Mouse (Mus musculus): Measurements from ENCODE around the gene Abcc2. TPM values are rescaled to one million over a fixed set of nuclear protein-coding genes. Genes with fewer than 3 reads are reported as not detected.

The Abcc2 gene
- total RNA-seq, 2 experiments from 2014 or later, result not detected

- TF ChIP-seq CTCF (conservative IDR thresholded peaks at IDR 0.05), result no peak
- no peak overlapping the region for H3K4me3 ChIP-seq
- no peak overlapping the region for H3K27ac ChIP-seq
- no peak for DNase-seq (ENCODE audit: low spot score in 2 of 2)
Observed at GRCm38 (mm10) chr19:43845331-43845908, 63.4 kb downstream of the Abcc2 start.

- no peak overlapping the region for H3K27ac ChIP-seq
- no peak for DNase-seq (ENCODE audit: low spot score in 2 of 2)
- H3K4me3 ChIP-seq, result no peak overlapping the region
- TF ChIP-seq CTCF (conservative IDR thresholded peaks at IDR 0.05), result no peak
Observed at GRCm38 (mm10) chr19:43847056-43847455, 65.1 kb downstream of the Abcc2 start.

DNA sequence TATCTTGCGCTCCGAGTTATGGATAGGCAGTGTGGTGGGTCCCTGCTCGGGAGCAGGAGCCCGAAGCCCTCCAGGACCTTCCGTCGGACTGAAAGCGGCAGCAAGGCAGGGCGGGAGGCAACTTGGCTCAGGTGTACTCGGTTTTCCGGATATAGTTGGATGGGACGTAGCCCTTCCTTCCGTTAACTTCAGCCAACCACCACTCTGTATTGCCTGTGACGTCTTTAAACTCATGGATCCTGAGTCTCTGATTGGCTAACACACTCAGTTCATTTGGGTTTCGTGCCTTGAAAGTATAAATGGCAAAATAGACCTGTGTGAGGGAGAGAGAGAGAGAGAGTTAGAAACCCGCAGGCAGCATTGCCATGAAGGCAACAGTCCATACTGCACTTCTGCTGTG lies 66.0 kb downstream of the Abcc2 start:
- no peak for TF ChIP-seq CTCF (conservative IDR thresholded peaks at IDR 0.05)
- no peak overlapping the region for H3K27ac ChIP-seq
- no peak for DNase-seq (ENCODE audit: low spot score in 2 of 2)
- peak overlapping the region; percentile 11; the same call in 1 of the 2 replicates for H3K4me3 ChIP-seq

GRCm38 (mm10) chr19:43850026-43850425 lies 68.0 kb downstream of the Abcc2 start:
- no peak for TF ChIP-seq CTCF (conservative IDR thresholded peaks at IDR 0.05)
- no peak for DNase-seq (ENCODE audit: low spot score in 2 of 2)
- Histone ChIP-seq H3K27ac (no peak overlapping the region), H3K4me3 (no peak overlapping the region)

DNA sequence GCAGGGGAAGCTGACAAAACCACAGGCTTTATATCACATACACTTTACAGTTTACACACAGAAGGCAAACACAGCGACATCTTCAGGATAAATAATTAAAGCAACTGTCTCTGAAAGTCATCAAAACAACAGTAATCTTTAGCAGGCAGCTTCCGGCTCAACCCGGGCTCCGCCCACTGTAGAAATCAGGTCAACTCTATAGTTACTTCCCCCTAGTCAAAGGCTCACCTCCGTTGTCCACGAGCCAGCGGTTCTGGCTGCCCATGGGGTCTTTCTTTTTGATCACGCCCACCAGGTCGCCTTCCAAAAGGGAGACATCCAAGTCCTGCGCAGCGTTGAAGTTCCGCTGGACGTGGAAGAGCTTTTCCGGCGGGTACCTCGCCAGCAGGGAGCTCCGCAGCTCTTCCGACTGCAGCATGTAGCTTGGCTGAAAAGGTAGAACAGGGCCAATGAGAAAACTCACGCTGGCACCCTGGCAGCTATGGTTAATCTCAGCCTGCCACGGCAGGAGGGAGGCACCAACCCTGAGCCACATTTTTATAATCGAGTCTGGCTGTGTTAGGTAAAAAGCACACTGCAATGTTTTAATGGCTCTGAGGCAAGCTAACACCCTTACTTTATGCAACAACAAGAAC lies 70.1 kb downstream of the Abcc2 start:
- H3K27ac ChIP-seq, result no peak overlapping the region
- DNase-seq (ENCODE audit: low spot score in 2 of 2), result no peak
- no peak overlapping the region for H3K4me3 ChIP-seq
- TF ChIP-seq CTCF (conservative IDR thresholded peaks at IDR 0.05), result 0 out of 2 replicates have a peak, but pooled peaks have one; percentile 11

DNA sequence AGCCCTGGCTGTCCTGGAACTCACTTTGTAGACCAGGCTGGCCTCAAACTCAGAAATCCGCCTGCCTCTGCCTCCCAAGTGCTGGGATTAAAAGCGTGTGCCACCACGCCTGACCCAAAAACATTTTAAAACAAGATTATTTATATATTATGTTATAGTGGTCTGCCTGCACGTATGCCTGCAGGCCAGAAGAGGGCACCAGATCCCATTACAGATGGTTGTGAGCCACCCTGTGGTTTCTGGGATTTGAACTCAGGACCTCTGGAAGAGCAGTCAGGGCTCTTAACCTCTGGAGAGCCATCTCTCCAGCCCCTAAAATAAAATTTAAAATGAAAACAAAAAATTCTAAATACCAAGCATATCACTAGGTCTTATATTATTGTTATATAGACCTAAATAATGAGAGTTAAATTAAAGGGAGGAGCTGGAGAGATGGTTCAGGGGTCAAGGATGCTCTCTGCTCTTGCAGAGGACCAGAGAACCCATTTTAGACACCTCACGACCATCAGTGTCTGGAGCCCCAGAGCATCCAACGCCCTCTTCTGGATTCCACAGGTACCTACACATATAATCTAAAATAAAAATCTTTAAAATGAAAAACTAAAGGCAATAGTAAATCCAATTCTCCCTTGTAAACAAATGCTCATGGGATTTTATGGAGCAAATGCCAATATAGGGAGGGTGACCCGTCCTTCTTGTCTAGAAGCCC lies 71.0 kb downstream of the Abcc2 start:
- H3K27ac ChIP-seq, result no peak overlapping the region

DNA sequence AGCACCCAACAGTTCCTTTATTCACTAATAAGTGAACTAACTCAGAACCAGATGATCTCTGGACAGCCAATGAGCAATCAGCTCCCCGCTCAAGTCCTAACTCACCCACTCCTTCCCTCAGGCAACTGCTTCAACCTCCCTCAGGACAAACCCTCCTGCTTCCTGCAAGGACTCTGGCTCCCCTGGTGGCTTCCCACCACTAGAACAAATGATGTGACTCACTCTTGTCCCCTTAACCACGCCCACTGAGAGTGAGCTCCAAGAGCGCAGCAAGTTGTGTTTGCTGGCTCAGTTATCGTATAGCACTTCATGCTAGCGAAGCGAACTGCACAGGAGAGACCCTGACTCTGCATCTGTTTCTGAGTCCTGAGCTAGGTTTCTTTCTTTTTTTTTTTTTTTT lies 75.4 kb downstream of the Abcc2 start:
- no peak overlapping the region for H3K27ac ChIP-seq
- no peak overlapping the region for H3K4me3 ChIP-seq
- TF ChIP-seq CTCF (conservative IDR thresholded peaks at IDR 0.05), result peak; percentile 20; the same call in 1 of the 2 replicates
- DNase-seq (ENCODE audit: low spot score in 2 of 2), result no peak

More for the DNA sequence above, 71.0 kb downstream of the Abcc2 start:
- TF ChIP-seq CTCF (conservative IDR thresholded peaks at IDR 0.05), result peak; percentile 74
- no peak overlapping the region for H3K4me3 ChIP-seq
- no peak for DNase-seq (ENCODE audit: low spot score in 2 of 2)

GRCm38 (mm10) chr19:43870418-43870817 lies 88.4 kb downstream of the Abcc2 start:
- TF ChIP-seq CTCF (conservative IDR thresholded peaks at IDR 0.05), result no peak
- Histone ChIP-seq H3K27ac (no peak overlapping the region), H3K4me3 (no peak overlapping the region)
- no peak for DNase-seq (ENCODE audit: low spot score in 2 of 2)

DNA sequence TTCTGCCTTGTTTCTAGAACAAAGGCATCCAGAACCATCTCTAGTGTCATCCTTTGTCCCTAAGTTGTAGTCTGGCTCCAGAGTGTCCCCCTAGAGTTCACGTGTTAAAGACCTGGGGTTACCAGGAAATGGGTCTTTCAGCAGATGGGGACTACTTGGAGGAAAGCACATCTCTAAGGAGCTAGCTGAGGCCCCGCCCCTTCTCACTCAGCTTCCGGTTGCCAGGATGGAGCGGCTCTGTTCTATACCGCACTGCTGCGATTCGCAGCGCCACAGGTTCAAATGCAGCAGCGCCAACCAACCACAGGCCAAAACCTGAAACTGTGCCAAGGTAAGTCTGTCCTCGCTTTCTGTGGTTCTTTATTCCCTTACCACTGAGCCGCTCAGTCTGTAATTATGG lies 92.4 kb downstream of the Abcc2 start:
- no peak for DNase-seq (ENCODE audit: low spot score in 2 of 2)
- Histone ChIP-seq H3K4me3 (no peak overlapping the region), H3K27ac (no peak overlapping the region)
- no peak for TF ChIP-seq CTCF (conservative IDR thresholded peaks at IDR 0.05)

- no peak for TF ChIP-seq CTCF (conservative IDR thresholded peaks at IDR 0.05)
- no peak for DNase-seq (ENCODE audit: low spot score in 2 of 2)
- Histone ChIP-seq H3K4me3 (no peak overlapping the region), H3K27ac (no peak overlapping the region)
Observed at GRCm38 (mm10) chr19:43875996-43876395, 94.0 kb downstream of the Abcc2 start.

DNA sequence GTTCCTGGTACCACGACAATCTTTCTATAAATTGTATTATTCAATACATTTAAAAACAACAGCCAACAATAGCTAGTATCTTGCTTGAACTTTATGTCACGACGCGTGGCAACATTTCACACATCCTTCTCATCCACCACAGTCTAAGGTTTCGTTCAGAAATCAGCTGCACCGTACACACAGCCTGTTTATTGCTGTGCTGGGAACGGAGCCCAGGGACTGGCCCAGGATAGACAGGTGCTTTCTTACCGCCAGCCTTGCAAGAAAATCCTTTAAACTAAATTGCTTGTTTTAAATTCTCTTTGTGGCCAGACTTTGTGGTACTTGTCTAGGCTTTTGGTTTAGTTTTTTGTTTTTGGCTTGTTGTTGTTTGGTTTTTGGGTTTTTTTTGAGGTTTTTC lies 95.4 kb downstream of the Abcc2 start:
- H3K4me3 ChIP-seq, result no peak overlapping the region
- no peak for TF ChIP-seq CTCF (conservative IDR thresholded peaks at IDR 0.05)
- no peak for DNase-seq (ENCODE audit: low spot score in 2 of 2)
- H3K27ac ChIP-seq, result no peak overlapping the region

DNA sequence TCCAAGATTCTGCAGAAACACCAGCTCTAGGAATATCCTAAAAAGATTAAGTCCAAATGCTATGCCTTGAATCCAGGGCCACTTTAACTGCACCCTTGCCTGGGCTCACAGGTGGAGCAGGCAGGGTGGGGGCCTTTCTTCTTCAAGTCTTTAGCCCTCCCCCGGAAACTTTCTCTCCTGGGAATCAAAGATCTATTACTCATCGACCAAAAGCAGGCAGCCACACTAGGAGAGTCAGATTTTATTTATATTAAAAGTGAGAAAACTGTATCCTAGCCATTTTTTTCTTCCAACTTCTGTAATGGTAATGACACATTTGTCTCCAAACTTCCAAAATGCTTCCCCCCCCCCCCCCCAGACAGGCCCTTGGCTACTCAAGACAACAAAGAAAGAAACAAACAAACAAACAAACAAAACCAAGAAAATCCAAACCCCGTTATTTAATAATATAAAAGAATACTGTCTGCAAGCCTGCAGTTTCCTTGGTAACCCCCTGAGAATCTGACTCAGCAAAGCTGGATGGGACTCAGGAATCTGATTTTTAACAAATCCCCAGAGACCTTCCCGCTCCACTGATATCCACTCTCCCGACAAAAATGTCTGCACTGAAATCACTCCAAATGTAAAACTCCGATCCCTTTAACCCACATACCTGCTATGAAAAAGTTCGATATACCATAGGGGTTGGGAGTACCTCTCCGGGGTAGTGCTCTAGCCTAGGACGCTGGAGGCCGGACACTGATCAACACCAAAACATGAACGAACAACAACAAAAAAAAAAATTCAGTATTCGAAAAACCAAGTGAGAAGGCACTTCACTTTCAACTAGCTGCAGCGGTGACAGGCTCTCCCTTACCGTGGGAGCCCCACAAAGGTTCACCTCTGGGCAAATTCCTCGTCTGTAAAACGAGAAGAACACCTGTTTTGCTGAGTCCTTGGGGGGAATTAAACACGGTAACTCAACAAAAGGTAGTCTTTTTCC lies 96.4 kb downstream of the Abcc2 start:
- TF ChIP-seq CTCF (conservative IDR thresholded peaks at IDR 0.05), result no peak
- DNase-seq (ENCODE audit: low spot score in 2 of 2), result peak in 1 of 2 experiments; percentile 41
- Histone ChIP-seq H3K27ac (peak overlapping the region; percentile 83), H3K4me3 (peak overlapping the region; percentile 74)

Measured in layer of hippocampus, adult 2 months (tissue).